Mouse (Mus musculus): Measurements from ENCODE around the gene Prm1. TPM values are rescaled to one million over a fixed set of nuclear protein-coding genes. Genes with fewer than 3 reads are reported as not detected.

Gene Prm1
- total RNA-seq, 4 experiments from 2014 or later: not detected

GRCm38 (mm10) chr16:10754521-10755296, 50.9 kb downstream of the Prm1 start:
- DNase-seq (ENCODE audit: low spot score in 2 of 2): no peak

GRCm38 (mm10) chr16:10749824-10750223, 55.8 kb downstream of the Prm1 start:
- DNase-seq (ENCODE audit: low spot score in 2 of 2): peak in 1 of 2 experiments; percentile 24

- no peak for DNase-seq (ENCODE audit: low spot score in 2 of 2)
Measured at GRCm38 (mm10) chr16:10749226-10749625, 56.4 kb downstream of the Prm1 start.

Other genes with a start within 250 kb of the Prm1 start
- under 1 TPM; 0.49 to 0.98 (median 0.69) TPM for gene Socs1, start 20.3 kb downstream of the Prm1 start, total RNA-seq (2022)
- not detected for gene Tnp2, start 17.2 kb downstream of the Prm1 start, total RNA-seq (2022)
- gene Prm3, start 14.9 kb downstream of the Prm1 start, total RNA-seq (2022): not detected
- not detected for gene Prm2, start 9.7 kb downstream of the Prm1 start, total RNA-seq (2022)
- not detected for gene Gm11172, start 7.1 kb upstream of the Prm1 start, total RNA-seq (2022)
- gene Rmi2, start 29.2 kb upstream of the Prm1 start, total RNA-seq (2022): under 1 TPM; 0.14 to 0.57 (median 0.17) TPM

Data from left cerebral cortex, adult 8-10 months (tissue).